Mouse (Mus musculus) midbrain, postnatal 0 days (tissue): ENCODE measurements around the gene Synpo2. TPM values are rescaled to one million over a fixed set of nuclear protein-coding genes. Genes with fewer than 3 reads are reported as not detected.

Experiments
- ATAC-seq: fragments of 200-750 bp; cut with Nextera tagmentation; 2 replicates; pipeline ENCODE4 v1.8.0; 2017; ENCODE audit warnings: moderate number of reproducible peaks, mild to moderate bottlenecking, moderate TSS enrichment, moderate library complexity; ENCODE audit not compliant: low FRiP score
- DNase-seq: peaks from one replicate; pipeline ENCODE4 v3.0.0-alpha.2; 2015; ENCODE audit warnings: low spot score
- H3K27ac ChIP-seq: fragments of 300-500 bp; sonication (generic); 2 replicates; pipeline ENCODE4 v1.5.1; 2014; ENCODE audit warnings: low read depth, mild to moderate bottlenecking, low read length, mixed read lengths
- H3K27me3 ChIP-seq: fragments of 300-500 bp; sonication (generic); 2 replicates; pipeline ENCODE4 v1.6.1; 2014; ENCODE audit warnings: low read length, control low read depth, mixed read lengths; ENCODE audit not compliant: insufficient read depth
- H3K36me3 ChIP-seq: fragments of 300-500 bp; sonication (generic); 2 replicates; pipeline ENCODE4 v1.6.1; 2014; ENCODE audit warnings: low read length, control low read depth, mixed read lengths; ENCODE audit not compliant: insufficient read depth
- H3K4me1 ChIP-seq: fragments of 300-500 bp; sonication (generic); 2 replicates; pipeline ENCODE4 v1.6.1; 2014; ENCODE audit warnings: mild to moderate bottlenecking, control low read depth, antibody characterized with exemption, low read length, mixed read lengths; ENCODE audit not compliant: insufficient read depth
- H3K4me2 ChIP-seq: fragments of 300-500 bp; sonication (generic); 2 replicates; pipeline ENCODE4 v1.6.1; 2014; ENCODE audit warnings: low read depth, mild to moderate bottlenecking, low read length, mixed read lengths; ENCODE audit not compliant: poor library complexity, severe bottlenecking
- H3K4me3 ChIP-seq: fragments of 300-500 bp; sonication (generic); 2 replicates; pipeline ENCODE4 v1.5.1; 2014; ENCODE audit warnings: low read depth, mild to moderate bottlenecking, low read length, moderate library complexity
- H3K9ac ChIP-seq: fragments of 300-500 bp; sonication (generic); replicated peaks from 2 replicates; pipeline ENCODE4 v1.6.1; 2014; ENCODE audit warnings: mild to moderate bottlenecking, low read length, moderate library complexity, mixed read lengths; ENCODE audit not compliant: poor library complexity, severe bottlenecking
- H3K9me3 ChIP-seq: fragments of 300-500 bp; sonication (generic); 2 replicates; pipeline ENCODE4 v1.6.1; 2016; ENCODE audit warnings: low read length, control low read depth
- CTCF ChIP-seq: IDR thresholded peaks from 2 replicates; pipeline ENCODE4 v1.5.1; 2016; ENCODE audit warnings: antibody characterized with exemption, mild to moderate bottlenecking
- WGBS: fragments of 180-500 bp; shearing (Covaris S2); extraction: QIAGEN DNeasy Blood & Tissue Kit; methylation state at CpG from one replicate; pipeline ENCODE4 v1.1.7; 2014; 5-methylcytosine and 5-hydroxymethylcytosine counted together
- polyA plus RNA-seq: library from polyadenylated mRNA; unstranded; fragments of >200 nt; fragmentation: Nextera tagmentation; extraction: Ambion mirVana; gene quantifications from 2 replicates; pipeline ENCODE4 v1.2.1, GENCODE M21; 2015
- total RNA-seq: library from RNA; depleted of rRNA; stranded (reverse); fragments of >200 nt; gene quantifications from 2 replicates; pipeline ENCODE4 v1.2.3, GENCODE M21; 2014

Gene Synpo2
- total and polyA plus RNA-seq, 2 experiments from 2014 or later, result 1.8 to 2.9 TPM

DNA sequence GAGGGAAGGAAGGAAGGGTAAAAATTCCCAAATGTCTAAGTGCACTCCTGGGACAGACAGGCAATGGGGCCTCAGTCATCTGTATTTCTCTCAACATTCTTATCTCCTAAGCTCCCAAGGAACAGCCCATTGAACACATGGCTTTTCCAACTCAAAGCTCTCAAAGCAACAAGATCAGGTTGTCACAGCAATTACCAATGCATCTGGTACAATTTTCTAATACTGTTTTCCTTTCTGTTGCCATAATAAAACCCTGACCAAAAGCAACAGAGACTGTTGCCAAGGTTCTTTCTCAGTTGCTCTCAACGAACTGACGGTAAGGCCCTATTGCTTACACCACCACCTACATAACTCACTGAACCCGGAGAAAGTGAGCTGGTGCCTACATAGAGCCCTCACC lies 8.7 kb downstream of the Synpo2 start:
- Histone ChIP-seq H3K9ac (no peak overlapping the region), H3K36me3 (no peaks in the 10 kb centered on the region), H3K4me3 (no peak overlapping the region), H3K4me2 (no peak overlapping the region), H3K27me3 (no peaks in the 10 kb centered on the region), H3K4me1 (no peaks in the 10 kb centered on the region), H3K9me3 (no peaks in the 10 kb centered on the region), H3K27ac (no peak overlapping the region)
- WGBS, result 94% methylated on average over 3 of the region's 3 CpGs
- TF ChIP-seq CTCF, result no peak
- DNase-seq (no peak), ATAC-seq (no peak)

DNA sequence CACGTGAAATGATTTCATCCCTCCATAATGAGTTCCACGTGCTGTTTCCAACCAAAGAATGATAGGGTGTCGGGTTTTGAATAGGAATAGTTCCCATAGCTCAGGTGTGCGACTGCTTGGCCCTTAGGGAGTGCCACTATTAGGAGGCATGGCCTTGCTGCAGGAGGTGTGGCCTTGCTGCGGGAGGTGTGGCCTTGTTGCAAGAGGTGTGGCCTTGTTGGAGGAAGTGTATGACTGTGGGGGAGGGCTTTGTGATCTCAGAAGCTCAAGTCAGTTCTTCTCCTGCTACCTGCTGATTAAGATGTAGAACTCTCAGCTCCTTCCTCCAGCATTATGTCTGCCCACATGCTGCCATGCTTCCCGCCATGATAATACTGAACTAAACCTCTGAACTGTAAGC lies 17.3 kb downstream of the Synpo2 start:
- H3K4me1 ChIP-seq, result no peaks in the 10 kb centered on the region
- H3K4me3 ChIP-seq, result no peak overlapping the region
- H3K27me3 ChIP-seq, result no peaks in the 10 kb centered on the region
- H3K36me3 ChIP-seq, result no peaks in the 10 kb centered on the region
- no peak for TF ChIP-seq CTCF
- H3K9me3 ChIP-seq, result no peaks in the 10 kb centered on the region
- no peak for DNase-seq
- no peak overlapping the region for H3K4me2 ChIP-seq
- H3K27ac ChIP-seq, result no peak overlapping the region
- H3K9ac ChIP-seq, result no peak overlapping the region
- no peak for ATAC-seq
- WGBS, result 55% methylated on average over 6 of the region's 6 CpGs

DNA sequence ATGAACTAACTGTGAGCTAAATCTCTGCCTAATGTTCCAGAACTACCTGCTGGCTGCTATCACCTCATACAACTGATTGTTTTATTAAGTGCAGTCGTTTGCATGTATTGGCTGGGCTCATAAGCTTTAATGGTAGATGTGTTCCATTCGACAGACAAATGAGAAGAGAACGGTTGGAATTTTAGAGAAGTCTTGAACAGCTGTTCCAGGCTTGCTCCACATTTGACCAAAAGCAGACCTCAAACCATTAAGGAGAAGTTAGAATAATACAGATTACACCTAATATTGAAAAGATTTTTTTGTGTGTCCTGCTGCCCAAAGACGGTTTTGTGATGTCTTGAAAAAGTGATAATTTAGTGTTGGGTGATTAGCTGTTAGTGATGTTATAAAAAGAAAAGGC lies 27.1 kb downstream of the Synpo2 start:
- TF ChIP-seq CTCF, result no peak
- no peaks in the 10 kb centered on the region for H3K36me3 ChIP-seq
- H3K27me3 ChIP-seq, result no peaks in the 10 kb centered on the region

DNA sequence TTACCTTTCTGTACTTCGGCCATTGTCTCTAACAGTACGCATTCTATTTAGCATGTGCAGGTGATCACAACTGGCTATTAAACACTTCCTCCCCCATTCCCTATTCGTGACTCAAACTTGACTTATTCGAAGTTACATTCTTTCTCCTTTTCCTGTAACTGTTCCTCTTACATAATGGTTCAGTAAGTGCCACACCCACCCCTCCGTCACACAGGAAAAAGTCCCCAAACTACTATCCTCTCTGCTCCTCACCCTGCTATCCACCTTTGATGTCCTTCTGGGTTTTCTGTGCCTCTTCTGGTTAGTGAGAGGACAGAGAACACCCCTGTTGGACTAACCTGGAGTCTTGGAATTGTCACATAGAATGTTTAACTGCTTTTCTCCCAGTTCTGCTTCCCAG lies 28.6 kb downstream of the Synpo2 start:
- 83% methylated on average over 5 of the region's 5 CpGs for WGBS
- TF ChIP-seq CTCF, result no peak

More for the DNA sequence above, 27.1 kb downstream of the Synpo2 start:
- Histone ChIP-seq H3K4me2 (no peak overlapping the region), H3K9ac (no peak overlapping the region), H3K4me3 (no peak overlapping the region), H3K27ac (no peak overlapping the region), H3K9me3 (no peaks in the 10 kb centered on the region), H3K4me1 (no peaks in the 10 kb centered on the region)
- 83% methylated on average over 4 of the region's 4 CpGs for WGBS
- ATAC-seq (no peak), DNase-seq (no peak)

DNA sequence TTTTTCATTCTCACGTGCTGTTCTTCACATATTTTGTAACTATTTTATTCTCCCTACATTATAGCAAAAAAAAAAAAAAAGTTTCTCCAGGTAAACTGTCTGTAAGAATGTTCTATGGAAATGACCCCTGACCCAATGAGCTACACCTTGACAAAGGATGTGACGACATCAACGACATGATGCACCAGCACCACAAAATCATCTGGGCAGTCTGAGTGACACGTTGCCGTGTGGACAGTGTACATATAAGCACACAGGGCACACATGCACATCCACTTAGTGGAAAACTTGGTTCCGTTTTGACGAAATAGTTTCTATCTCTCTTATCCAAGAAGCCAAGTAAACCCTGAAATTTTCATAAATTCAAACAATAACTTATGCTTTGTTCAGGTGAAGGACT lies 30.5 kb downstream of the Synpo2 start:
- no peaks in the 10 kb centered on the region for H3K4me1 ChIP-seq
- no peak for DNase-seq
- no peak overlapping the region for H3K4me3 ChIP-seq
- WGBS, result 89% methylated on average over 7 of the region's 7 CpGs
- H3K27me3 ChIP-seq, result no peaks in the 10 kb centered on the region
- H3K9me3 ChIP-seq, result no peaks in the 10 kb centered on the region
- no peak overlapping the region for H3K27ac ChIP-seq
- ATAC-seq, result no peak
- no peaks in the 10 kb centered on the region for H3K36me3 ChIP-seq
- H3K9ac ChIP-seq, result no peak overlapping the region
- no peak overlapping the region for H3K4me2 ChIP-seq
- TF ChIP-seq CTCF, result no peak

More for the DNA sequence above, 28.6 kb downstream of the Synpo2 start:
- H3K4me1 ChIP-seq, result no peaks in the 10 kb centered on the region
- no peaks in the 10 kb centered on the region for H3K27me3 ChIP-seq
- DNase-seq (no peak), ATAC-seq (no peak)
- H3K9ac ChIP-seq, result no peak overlapping the region
- no peak overlapping the region for H3K27ac ChIP-seq
- H3K4me3 ChIP-seq, result no peak overlapping the region
- no peaks in the 10 kb centered on the region for H3K9me3 ChIP-seq
- H3K4me2 ChIP-seq, result no peak overlapping the region
- no peaks in the 10 kb centered on the region for H3K36me3 ChIP-seq

DNA sequence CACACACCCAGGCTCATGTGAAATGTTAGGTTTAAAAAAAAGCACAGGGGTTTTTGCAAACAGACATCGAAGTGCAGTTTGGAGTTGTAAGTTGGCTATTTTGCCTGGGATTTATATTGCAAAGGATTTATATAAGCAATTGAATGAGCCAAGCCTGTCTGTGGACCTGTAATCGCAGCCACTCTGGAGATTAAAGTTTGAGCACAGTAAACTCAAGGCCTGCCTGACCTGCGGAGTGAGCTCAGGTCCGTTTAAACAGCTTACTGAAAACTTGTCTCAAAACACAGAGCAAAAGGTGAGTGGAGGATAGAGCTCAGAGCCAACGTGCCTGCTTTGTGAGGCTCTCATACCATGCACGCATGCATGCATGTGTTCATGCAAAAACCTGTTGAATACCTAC lies 30.9 kb downstream of the Synpo2 start:
- ATAC-seq (no peak), DNase-seq (no peak)
- Histone ChIP-seq H3K4me1 (no peaks in the 10 kb centered on the region), H3K27ac (no peak overlapping the region), H3K9ac (no peak overlapping the region), H3K4me3 (no peak overlapping the region), H3K27me3 (no peaks in the 10 kb centered on the region), H3K36me3 (no peaks in the 10 kb centered on the region), H3K9me3 (no peaks in the 10 kb centered on the region), H3K4me2 (no peak overlapping the region)
- no peak for TF ChIP-seq CTCF
- WGBS, result 73% methylated on average over 6 of the region's 6 CpGs
